Mouse (Mus musculus): ENCODE results near the gene Olfr1197.

Gene Olfr1197

GRCm38 (mm10) chr2:88732266-88732665, at the start of gene Olfr1197:
Gene Olfr1197 (minus strand): TSS chr2:88732366.
- in situ Hi-C loops (cut with MboI, MseI) = no loop called here

GRCm38 (mm10) chr2:88770388-88770787, 38.2 kb upstream of the Olfr1197 start, which contains the start of gene Olfr1200:
Gene Olfr1200 (minus strand): TSS chr2:88770488.
- in situ Hi-C loops (cut with MboI, MseI) = no loop called here

DNA sequence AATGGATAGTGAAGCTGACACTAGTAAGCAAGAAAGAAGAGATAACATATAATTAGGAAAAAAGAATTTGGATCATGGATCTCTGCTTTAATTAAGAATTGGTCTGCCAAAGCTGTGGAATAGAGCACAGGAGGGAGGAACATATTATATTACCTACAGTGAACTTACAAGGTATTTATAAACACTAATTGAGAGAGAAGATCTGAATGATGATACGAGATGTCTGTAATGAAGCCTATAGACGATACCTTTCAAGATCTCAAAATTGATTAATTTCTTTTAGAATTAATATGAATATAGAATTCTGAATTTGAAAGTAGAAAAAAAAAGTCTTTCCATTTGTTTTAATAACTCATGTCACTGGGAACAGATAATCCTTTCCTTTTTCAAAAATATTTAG, 28.2 kb upstream of the Olfr1197 start, which contains the start of gene Olfr1199:
Gene Olfr1199, minus strand, starts transcription at position 101 of the 400 bp plus-strand sequence.
- in situ Hi-C loops (cut with MboI, MseI) = no loop called here

GRCm38 (mm10) chr2:88751270-88751669, 19.1 kb upstream of the Olfr1197 start, which contains the start of gene Olfr1198:
Gene Olfr1198 (minus strand): TSS chr2:88751370.
- in situ Hi-C loops (cut with MboI, MseI) = no loop called here

GRCm38 (mm10) chr2:88743379-88743778, 11.2 kb upstream of the Olfr1197 start:
- in situ Hi-C loops (cut with MboI, MseI) = no loop called here

DNA sequence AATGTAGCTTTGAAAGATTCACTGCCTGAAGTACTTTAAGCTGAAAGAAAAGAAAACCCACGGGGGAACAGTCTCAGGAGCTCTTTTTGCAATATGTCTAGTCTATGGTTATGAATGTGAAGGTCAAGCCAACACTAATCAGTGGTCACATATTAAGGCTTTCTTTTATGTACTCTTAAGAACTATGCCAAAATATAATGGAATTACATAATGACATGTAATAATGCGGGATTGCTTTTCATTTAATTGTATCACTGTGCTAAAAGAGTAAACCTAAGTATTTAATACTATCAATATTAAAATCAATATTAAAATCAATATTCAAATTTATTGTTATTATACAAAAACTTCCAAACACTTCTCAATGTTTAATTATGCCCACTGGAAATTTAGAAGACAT, 27.7 kb downstream of the Olfr1197 start, which contains the start of gene Olfr1196:
Gene Olfr1196, minus strand, starts transcription at position 101 of the 400 bp plus-strand sequence.
- in situ Hi-C loops (cut with MboI, MseI) = no loop called here

GRCm38 (mm10) chr2:88689087-88689486, 43.1 kb downstream of the Olfr1197 start, which contains the start of gene Olfr1195:
Gene Olfr1195 (minus strand): TSS chr2:88689187.
- in situ Hi-C loops (cut with MboI, MseI) = no loop called here
